Mouse (Mus musculus) lung, adult 2 months (tissue): ENCODE results near the gene Maged2.

Source experiments
- CTCF ChIP-seq: fragments of 200-500 bp; IDR thresholded peaks from 2 replicates; pipeline ENCODE4 v1.5.1; 2011; ENCODE audit warnings: mild to moderate bottlenecking, low read length, control low read depth; ENCODE audit not compliant: insufficient read depth
- POLR2A ChIP-seq: fragments of 200-500 bp; IDR thresholded peaks from 2 replicates; pipeline ENCODE4 v1.6.1; 2011; ENCODE audit warnings: low read depth, mild to moderate bottlenecking, control low read depth, low read length, borderline replicate concordance; ENCODE audit errors: extremely low read depth

DNA sequence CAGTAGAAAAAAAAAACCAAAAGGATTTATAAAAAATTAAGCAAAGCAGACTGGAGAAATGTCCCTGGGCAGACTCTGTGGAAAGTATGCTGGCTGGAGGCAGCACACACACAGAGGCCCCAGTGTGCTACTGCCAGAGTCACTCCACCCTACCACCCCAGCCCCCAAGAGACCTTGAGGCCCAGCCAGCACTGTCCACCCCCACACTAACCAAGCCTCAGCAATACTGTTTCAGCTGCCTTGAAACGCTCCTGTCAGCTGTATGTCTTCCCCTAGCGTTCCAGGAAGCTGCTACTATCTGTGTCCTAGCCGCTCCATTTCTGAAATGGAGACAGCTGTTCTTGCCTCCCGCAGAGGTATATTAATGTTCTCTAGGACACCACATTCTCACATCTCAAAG lies 16.2 kb upstream of the Maged2 start:
- TF ChIP-seq CTCF (no peak), POLR2A (no peak)
